Mouse (Mus musculus) layer of hippocampus, postnatal 36 days (tissue): ENCODE measurements around the gene Anapc15. TPM values are rescaled to one million over a fixed set of nuclear protein-coding genes. Genes with fewer than 3 reads are reported as not detected.

Source experiments
- microRNA-seq, 2 experiments: library from miRNA; unstranded; fragments of <30 nt; microRNA quantifications; one replicate each; pipeline ENCODE4 v1.2.0; 2021
- total RNA-seq, 2 experiments: library from RNA; stranded (reverse); gene quantifications; 2 replicates each; pipeline ENCODE4 v1.2.3; 2021

The Anapc15 gene
- total RNA-seq, 2 experiments from 2014 or later: 27.9 to 30.1 TPM

Small RNAs within 50 kb of the gene (microRNA-seq; reads per million reads assigned to microRNA genes)
- 0 reads per million in 2 experiments for gene Gm22655

Other genes starting within 250 kb of the Anapc15 start
- gene Clpb, start 200.1 kb upstream of the Anapc15 start, total RNA-seq: 10 to 100 TPM; 53.1 to 54.7 TPM
- not detected for gene Phox2a, start 45.4 kb upstream of the Anapc15 start, total RNA-seq
- gene Inppl1, start 25.5 kb upstream of the Anapc15 start, total RNA-seq: 10 to 100 TPM; 28.7 to 29.2 TPM
- gene Folr2, start 6.5 kb upstream of the Anapc15 start, total RNA-seq: not detected
- 1 to 10 TPM in 1 of 2 experiments, under 1 TPM in 1; 0.62 to 4.9 TPM for gene Folr1, start 7.1 kb downstream of the Anapc15 start, total RNA-seq
- gene Lamtor1, start 42.2 kb downstream of the Anapc15 start, total RNA-seq: 10 to 100 TPM; 87.9 to 90.5 TPM
- not detected for gene Tomt, start 42.6 kb downstream of the Anapc15 start, total RNA-seq
- 1 to 10 TPM; 4.8 to 5.7 TPM for gene Lrrc51, start 70.2 kb downstream of the Anapc15 start, total RNA-seq
- gene Numa1, start 70.4 kb downstream of the Anapc15 start, total RNA-seq: 100 to 1,000 TPM; 101 to 112 TPM
- gene Il18bp, start 155.0 kb downstream of the Anapc15 start, total RNA-seq: 10 to 100 TPM in 1 of 2 experiments, 1 to 10 TPM in 1; 7.8 to 11.0 TPM
- gene Rnf121, start 201.8 kb downstream of the Anapc15 start, total RNA-seq: 10 to 100 TPM; 39.5 to 51.6 TPM
- 10 to 100 TPM; 27.5 to 30.0 TPM for gene Xndc1, start 201.8 kb downstream of the Anapc15 start, total RNA-seq
- 1 to 10 TPM; 2.2 to 2.4 TPM for gene Xntrpc, start 202.0 kb downstream of the Anapc15 start, total RNA-seq
- 1 to 10 TPM; 1.4 to 2.5 TPM for gene Trpc2, start 219.4 kb downstream of the Anapc15 start, total RNA-seq
- gene Art1, start 238.0 kb downstream of the Anapc15 start, total RNA-seq: not detected
- gene Art5, start 245.8 kb downstream of the Anapc15 start, total RNA-seq: not detected